Mouse (Mus musculus) stomach, postnatal 0 days (tissue): Measurements from ENCODE around the gene Dlgap1.

Experiments
- CTCF ChIP-seq: IDR thresholded peaks from 2 replicates; pipeline ENCODE4 v1.5.1; 2016; ENCODE audit warnings: antibody characterized with exemption, low read depth, mild to moderate bottlenecking, moderate library complexity
- EP300 ChIP-seq: optimal IDR thresholded peaks from 2 replicates; pipeline ENCODE3; 2016; ENCODE audit warnings: antibody characterized with exemption

DNA sequence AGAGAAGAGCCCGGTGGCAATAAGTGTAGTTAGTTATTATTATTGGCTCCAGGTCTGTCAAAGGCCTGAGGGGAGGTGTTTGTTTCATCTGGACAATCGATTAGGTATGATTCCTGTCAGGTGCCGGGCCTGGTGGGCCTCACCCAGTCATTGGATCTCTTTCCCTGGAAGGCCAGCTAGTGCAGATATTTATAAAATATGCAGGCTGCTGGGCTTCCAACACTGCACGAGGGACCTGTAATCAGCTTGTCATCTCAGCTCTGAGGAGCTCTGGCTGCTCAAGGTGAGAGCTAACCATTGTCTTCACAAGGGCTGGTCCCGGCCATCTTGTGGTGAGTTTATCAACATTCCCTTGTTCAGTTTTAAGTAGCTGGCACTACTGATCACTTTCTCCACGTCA, 885.1 kb downstream of the Dlgap1 start:
- TF ChIP-seq CTCF (no peak), EP300 (no peak)
